Mouse (Mus musculus) gastrocnemius, postnatal 4 days (tissue): Measurements from ENCODE around the gene 1700016H13Rik. TPM values are rescaled to one million over a fixed set of nuclear protein-coding genes. Genes with fewer than 3 reads are reported as not detected.

Source experiments
- DNase-seq, 2 experiments: peaks; one replicate each; pipeline ENCODE4 v3.0.0; 2021 to 2022; ENCODE audit warnings: low spot score in 2 of 2, mixed read lengths in 2 of 2
- total RNA-seq, 2 experiments: library from RNA; stranded (reverse); gene quantifications; 2 replicates each; pipeline ENCODE4 v1.2.3; 2021

The 1700016H13Rik gene
- total RNA-seq, 2 experiments from 2014 or later = not detected

DNA sequence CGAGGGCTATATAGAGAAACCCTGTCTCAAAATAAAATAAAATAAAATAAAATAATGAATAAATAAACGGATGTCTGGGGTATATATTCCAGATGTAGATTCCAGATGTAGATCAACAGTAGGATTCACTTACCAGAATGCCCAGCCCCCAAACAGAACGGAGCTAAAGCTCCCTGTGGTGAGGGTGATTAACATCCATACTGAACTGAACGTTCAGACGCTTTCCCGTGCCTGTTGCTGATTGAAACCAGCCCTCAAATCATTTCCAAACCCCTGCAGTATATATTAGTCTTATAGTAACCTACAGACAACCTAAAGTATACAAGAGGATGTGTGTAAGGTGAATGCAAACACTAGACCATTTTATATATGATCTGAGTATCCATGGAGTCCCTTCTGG, 18.7 kb upstream of the 1700016H13Rik start:
- no peak for DNase-seq

DNA sequence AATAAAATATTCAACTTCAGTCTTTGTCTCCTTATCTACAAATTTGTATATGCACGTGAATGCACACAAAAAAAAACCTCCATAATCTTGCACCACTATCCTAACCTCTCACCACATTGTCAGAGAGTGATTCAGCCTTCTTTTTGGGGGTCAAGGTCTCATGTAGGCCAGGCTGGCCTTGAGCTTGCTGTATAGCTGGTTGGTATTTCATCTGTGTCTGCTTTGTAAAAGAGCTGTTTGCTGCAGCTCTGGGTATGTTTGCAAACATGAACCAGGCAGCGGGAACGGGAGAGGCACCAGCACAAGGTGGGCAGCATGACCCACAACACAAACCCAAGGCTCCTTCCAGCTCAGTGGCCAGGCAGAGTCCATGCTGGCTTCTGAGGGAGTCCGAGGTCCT, 17.8 kb upstream of the 1700016H13Rik start:
- no peak for DNase-seq

DNA sequence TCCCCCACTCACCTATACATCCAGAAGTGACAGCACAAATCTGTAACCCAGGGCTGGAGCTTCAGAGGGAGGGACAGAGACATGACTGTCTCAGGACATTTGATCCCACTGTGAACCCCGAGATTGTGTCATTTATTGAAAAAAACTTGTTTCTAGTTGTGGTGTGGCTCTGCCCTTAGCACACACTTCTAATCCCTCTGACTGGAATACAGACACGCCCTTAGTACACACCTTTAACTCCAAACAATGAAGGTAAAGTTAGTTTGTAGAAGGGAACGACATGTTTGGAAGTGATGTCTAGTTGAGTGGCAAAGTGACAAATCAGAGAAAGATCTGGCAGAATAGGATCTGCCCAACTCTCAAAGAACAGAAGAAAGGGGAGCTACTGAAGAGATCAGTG, 16.0 kb upstream of the 1700016H13Rik start:
- no peak for DNase-seq

DNA sequence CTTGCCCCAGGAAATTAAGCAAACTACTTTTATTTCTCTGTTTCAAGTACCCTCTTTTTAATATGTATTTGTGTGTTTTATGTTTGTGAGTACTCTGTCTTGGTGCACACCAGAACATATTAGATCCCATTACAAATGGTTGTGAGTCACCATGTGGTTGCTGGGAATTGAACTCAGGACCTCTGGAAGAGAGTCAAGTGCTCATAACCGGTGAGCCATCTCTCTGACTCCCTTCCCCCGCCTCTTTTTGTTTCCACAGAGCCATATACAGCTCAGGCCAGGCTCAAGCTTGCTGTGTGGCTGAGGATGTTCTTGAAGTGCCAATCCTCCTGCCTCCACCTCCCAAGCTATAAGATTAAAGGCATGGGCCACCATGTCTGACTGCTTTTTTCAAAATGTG, 10.1 kb upstream of the 1700016H13Rik start:
- DNase-seq = no peak

DNA sequence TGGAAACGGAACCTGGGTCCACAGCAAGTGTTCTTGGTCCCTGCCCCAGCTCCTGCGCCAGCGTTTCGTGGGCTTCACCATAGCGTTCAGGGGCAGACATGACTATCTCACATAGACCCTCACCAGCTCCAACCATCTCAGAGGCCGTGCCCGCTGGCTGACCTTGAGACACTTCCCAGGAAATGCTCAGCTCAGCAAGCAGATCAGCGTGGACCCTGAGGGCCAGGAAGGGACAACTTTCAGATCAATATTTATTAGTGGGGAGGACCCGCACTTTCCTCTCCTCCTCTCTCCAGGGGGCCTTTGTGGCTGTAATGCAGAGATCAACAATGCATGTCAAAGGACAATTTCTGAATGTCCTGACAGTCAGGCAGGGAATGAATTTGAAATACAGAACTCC, 9.1 kb upstream of the 1700016H13Rik start:
- DNase-seq = no peak

DNA sequence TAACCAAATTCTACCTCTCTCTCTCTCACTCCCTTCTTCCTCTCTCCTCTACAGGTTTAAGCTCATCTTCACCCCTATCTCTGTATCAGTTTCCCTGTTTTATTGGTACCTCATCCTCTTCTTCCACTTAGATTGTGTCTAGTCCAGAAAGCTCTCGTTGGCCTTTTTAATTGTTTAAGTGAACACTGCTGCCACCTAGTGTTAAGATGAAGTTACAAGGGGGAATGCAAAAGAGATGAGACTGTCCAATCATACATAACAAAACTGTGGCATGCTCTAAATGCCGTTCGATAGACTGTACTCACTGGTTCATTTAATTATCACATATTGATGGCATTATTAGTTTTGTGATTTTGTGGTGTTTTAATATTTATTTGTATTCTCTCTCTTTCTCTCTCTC, 3.8 kb upstream of the 1700016H13Rik start:
- no peak for DNase-seq

DNA sequence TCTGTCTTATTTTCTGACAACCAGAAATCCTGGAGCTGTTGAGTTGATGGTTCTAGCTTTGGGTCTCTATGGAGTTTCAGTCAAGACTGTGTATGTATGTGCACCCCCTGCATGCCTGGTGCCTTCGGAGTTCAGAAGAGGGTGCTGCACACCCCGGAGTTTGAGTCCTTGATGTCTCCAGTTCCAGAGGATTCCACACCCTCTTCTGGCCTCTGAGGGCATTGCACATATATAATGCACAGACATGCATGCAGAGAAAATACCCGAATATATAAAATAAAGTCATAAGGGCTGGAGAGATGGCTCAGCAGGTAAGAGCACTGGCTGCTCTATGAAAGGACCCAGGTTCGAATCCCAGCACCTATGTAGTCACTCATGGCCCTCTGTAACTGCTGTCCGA, 3.1 kb upstream of the 1700016H13Rik start:
- no peak for DNase-seq

DNA sequence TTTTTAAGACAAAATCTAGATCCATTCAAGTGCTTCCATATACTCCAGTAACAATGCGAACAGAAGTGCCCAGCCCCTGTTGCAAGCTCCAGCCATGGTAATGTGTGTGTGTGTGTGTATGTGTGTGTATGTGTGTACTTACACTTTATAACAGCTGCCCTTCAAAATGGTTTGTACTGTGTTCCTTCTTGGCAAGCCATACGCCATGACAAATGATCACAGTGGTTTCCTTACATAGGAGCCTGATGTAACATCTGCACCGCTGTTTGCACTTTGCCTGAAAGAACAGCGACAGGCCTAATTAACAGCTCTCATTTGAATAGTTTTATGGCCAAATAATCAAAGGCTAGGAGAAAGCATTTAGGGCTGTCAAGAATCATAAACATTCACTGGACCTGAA, 1.0 kb downstream of the 1700016H13Rik start:
- no peak for DNase-seq

DNA sequence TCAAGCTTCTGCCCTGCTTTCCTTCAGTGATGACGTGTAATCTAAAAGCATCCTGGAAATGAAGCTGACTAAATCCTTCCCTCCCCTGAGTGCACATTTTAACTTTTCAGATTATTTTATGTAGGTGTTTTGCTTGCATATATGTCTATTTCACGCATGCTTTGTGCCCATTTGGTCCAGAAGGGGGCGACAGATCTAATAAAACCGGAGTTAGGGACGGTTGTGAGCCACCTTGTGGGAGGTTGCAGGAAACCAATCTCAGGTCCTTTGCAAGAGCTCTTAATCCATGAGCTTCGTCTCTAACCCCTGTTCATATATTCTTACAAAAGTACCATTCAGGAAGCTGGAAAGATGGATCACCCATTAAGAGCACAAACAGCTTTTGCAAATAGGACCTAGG, 1.6 kb downstream of the 1700016H13Rik start:
- DNase-seq = no peak

DNA sequence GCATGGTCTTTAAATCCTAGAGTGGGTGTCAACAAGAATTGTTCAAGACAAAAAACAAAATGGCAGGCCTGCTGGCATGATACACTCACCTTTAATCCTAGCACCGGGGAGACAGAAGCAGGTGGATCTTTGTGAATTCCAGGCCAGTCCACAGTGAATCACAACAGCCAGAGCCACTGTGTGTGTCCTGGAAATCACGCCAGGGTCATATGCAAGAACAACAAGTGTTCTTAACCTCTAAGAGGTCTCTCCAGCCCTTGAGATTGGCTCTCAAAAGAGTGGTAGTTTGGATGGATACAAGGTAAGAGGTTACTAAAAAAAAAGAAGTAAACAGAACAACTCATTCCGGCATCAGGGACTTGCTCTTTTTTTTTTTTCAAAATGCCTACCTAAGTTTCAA, 8.5 kb downstream of the 1700016H13Rik start:
- DNase-seq = no peak

DNA sequence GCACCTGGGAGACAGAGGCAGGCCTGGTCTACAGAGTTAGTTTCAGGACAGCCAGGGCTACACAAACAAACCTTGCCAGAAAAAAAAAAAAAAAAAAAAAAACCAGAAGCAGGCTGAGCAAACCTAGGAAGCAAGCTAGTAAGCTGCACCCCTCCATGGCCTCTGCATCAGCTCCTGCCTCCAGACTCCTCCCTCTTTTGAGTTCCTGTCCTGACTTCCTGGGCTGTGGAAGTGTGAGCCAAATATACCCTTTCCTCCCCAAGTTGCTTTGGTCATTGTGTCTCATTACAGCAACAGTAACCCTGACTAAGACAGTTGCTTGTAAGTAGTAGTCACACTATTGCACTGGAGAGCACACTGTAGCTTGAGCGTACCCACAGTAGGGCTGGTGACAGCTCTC, 11.6 kb downstream of the 1700016H13Rik start:
- DNase-seq = no peak

DNA sequence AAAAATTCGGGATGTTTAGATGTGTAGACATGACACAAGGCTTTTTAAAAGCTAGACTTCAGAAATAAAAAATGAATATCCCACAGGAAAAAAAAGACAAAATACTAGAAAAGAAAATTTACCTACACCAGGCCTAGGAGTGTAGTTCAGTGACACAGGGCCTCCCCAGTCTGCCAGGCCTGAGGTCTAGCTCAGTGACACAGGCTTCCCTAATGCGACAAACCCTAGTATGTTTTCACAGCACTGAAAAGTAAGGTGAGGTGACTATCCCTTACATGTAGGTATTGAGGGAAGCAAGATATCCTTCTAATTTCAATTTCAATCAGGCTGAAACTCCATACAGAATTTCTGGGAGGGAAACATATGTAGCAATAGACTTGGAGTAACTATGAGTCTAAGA, 18.6 kb downstream of the 1700016H13Rik start:
- no peak for DNase-seq

DNA sequence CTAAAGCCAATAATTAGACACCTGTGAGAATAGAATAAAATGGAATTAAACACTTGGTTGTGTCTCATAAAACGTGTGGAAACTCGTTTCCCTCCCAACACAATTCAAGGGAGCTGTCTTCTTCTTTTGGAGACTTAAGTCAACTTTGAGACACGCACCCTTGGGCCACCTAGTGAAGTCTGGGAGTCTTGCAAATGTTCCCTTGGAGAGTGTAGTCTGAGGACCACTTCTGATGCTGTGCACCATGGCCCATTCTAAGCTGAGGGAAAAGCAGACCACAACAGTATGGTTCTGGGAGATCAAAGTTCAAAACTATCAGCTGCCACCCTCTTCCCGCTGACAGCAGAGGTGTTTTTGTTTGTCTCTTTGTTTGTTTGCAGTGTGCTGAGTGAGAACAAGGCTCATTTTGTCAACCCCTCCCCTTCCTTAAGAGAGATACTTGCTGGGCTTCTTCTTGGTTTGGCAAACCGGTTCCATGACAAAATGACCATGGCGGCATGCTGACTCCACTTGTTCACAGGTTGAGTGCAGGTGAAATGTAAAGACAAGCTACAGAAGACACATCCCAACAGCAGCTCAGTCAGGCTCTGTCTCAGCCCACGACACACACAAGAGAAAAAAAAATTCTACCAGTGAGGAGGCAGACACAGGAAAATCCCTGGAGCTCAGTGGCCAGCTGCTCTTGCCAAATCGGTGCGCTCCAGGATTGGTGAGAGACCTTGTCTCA, 25.8 kb downstream of the 1700016H13Rik start:
- DNase-seq = no peak

DNA sequence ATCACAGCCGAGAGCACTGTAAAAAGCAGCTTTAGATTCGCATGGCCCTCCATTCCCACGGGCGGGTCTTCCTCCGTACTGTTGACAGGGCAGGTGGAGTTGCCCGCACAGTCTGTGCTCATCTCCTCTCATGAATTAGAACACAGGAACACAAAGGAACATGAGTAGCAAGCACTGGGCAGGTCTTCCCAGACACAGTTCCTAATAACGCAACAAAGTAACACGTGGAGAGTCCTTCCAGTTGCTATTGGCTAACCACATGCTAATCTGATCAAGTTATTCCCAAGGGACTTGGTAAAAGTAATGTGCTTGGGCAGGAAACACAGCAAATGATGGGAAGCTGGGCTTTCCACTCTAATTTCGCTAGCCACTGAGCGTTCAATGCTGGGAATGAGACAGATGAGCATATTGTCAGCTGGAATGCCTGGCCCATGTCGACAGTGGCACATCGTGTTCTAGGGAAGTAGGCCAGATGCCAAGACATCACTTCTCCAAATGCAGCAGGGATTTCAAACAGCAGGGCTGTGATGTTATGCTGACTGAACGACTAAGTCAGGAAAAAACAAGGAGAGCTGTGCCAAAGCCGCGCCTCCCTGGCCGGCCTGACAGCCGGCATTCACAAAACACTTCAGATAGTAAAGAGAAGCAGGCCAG, 26.6 kb downstream of the 1700016H13Rik start, which contains the start of gene Slc10a6:
Gene Slc10a6 (minus strand): TSS at position 293 of the 654 bp plus-strand sequence.
- DNase-seq = peak; percentile 21 to 75

DNA sequence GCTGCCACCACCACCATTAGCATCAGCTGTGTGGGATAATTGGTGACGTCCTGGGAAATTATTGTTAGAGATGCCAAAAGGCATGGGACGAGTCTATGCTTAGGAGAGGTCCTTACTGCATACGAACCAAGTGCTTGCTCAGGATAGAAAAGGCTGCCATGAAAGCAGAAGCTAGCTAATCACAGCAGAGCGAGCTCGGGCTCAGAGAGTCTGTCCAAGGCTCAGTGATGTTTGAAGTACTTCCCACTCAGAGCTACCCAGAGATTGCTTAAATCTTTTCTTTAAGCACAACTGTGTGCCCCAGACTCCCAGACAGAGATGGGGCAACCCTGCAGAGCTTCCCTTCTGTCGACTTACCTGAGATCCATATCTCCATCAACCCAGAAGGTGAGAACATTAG, 27.3 kb downstream of the 1700016H13Rik start:
- no peak for DNase-seq

DNA sequence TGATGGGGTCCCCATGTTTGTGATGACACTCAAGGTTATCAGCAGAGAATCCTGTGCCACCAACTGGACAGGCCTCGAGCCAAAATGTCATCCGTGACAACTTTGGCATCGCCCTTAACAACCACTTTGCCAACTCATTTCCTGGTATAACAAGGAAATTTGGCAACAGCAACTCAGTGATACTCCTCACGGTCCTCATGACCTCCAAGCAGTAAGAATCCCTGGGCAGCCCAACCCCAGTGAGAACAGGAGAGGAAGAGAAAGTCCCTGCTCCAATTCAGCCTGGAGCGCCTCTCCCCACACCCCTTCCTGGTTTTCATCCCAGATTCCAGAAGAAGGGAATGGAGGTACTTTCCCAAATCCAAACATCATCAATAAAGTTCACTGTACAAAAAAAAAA, 31.0 kb downstream of the 1700016H13Rik start:
- DNase-seq = no peak

DNA sequence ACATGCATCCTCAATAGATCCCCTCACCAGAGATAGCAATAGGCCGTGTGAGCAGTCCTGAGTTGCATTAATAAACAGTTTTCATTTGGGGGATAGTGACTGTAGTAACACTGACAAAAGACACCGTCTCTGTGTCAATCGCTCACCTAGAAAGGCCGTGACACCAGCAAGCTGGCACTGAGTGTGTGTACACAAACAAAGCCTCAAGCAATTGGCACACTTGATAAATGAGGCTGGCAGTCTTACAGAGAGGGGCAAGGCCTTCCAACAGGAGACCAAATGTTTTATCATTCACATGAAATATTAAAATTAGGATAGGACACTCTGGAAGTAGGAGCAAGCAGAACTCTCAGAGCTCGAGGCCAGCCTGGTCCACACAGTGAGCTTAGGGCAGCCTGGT, 33.5 kb downstream of the 1700016H13Rik start:
- DNase-seq = no peak

DNA sequence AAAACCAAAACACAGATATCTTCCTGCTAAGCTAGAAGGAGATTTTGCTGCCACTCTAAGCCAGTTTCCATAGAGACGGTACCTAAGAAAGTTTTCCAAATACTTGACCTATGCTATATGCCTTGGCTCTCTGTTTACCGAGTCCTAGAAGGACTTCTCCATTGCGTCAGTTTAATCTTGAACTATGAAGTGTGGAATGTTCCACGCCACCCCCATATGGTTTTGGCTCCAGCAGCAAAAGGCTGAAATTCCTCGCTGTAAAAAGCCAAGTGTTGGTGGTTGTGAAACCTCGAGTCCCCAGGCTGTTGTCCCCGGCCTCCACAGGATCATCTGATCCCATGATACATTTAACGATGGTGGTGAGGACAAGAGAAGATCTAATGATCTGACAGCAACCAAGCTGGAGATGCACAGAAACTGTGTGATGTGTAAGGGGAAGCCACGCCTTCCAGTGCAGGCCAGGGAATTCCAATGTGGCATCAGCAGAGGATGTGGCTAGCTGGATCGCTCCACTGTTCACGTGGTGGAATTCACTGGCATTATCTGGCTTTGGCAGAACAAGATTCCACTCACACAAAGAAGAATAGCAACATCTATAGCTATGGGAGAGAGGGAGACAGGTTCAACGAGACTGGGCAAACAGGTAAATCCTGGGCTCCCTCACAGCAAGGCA, 35.4 kb downstream of the 1700016H13Rik start:
- DNase-seq = no peak

DNA sequence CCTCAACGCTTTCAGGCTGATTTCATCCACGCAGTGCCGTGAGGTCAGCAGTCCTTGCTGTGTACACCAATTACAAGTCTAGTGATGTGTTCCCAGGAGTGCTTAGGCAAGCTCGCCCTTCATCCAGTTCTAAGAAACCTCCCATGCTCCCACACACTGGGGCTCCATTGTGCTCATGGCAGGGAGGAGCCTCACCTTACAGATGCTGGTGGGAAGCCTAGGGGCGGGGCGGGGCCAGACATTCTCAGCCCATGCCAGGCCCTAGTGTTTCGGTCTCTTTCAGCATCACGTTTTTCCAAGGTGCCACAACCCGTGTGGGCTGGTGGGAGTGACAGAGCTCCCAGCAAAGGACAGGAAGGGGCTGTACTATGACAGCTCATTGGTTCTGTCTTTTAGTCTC, 38.6 kb downstream of the 1700016H13Rik start:
- DNase-seq = no peak

DNA sequence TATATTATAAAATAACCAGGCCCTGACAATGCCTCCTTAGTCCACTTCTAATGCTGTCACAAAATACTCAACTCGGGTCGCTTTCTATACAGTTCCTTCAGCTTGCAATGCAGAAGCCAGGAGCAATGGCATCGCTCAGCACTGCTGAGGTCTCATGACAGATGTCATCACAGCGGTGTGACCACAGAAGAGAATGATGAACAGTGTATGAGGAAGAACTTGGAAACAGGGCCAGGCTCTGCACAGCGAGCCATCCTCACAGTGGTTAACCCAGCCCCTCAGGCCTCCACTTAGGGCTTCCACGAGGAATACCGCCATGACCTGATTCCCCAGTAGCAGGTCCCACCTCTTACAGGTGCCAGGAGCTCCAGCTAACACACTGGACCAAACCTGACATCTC, 41.5 kb downstream of the 1700016H13Rik start:
- DNase-seq = no peak

DNA sequence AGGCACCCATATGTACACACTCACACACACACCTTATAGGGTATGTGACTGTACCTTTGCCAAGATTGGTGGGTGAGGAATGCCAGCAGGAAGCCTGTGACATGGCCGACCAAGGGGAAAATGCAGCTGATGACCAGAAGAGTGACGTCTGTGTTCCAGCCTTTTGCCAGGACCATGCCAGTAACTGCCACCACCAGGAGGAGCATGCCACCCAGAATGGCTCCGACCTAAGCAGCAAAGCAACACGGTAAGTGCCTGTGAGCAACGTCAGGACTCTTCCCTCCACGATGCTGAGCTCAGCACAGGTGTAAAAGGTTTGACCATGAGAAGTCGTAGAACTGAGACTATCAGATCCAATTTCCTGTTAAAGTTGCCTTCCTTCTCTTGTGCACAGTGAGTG, 43.5 kb downstream of the 1700016H13Rik start:
- DNase-seq = no peak

DNA sequence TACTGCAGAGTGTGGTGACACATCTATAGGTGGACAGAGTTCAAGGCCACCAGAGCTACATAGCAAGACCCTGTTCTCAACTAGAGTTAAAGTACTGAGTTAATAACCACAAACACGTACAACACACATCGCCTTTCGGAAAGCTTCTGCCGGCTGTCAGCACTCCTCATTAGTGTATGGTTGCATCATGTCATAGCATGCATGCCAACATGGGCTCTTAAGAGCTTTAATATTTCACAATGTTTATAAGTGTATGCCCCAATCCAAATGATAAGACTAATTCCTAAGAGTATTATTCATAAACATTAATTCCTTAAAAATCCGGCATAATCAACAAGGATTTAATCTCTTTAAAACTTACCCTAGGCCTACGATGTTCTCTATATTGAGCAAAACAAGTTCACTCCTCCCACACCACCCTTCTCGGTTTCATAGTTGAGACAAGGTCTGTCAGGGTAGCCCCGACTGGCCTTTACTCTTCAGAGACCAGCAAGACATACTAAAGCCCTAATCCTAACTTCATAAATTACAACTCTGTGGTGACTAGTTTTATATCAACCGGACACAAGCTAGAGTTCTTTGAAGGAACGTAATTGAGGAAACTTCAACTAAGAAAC, 44.8 kb downstream of the 1700016H13Rik start:
- DNase-seq = no peak
